Mouse (Mus musculus): ENCODE results near the gene Camta2.

DNA sequence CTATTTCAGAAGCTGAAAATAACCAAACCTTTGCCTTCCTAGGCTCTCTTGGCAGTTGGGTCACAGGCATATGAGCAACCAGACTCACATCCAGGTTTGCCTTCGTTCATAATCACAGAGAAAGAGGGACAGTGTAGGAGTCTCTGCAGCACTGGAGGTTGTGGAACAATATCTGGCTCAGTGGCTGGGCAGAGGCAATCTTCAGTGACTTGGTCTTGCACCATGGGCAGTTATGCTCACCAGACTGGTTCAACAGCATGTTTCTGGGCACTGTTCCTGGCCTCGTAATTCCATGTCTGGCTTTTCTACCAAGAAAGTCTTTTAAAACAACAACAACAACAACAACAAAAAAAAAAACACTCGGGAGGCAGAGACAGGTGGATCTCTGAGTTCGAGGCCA lies 52.3 kb downstream of the Camta2 start:
- TF ChIP-seq FLI1 (IDR thresholded peaks at IDR 0.05; ENCODE audit: low read length) (no peak), GATA1 (IDR thresholded peaks at IDR 0.05; ENCODE audit: borderline replicate concordance, low read length) (no peak)

Data from megakaryocyte, embryonic 14.5 days (primary cell).